Mouse (Mus musculus): Measurements from ENCODE around the gene Adcy1.

DNA sequence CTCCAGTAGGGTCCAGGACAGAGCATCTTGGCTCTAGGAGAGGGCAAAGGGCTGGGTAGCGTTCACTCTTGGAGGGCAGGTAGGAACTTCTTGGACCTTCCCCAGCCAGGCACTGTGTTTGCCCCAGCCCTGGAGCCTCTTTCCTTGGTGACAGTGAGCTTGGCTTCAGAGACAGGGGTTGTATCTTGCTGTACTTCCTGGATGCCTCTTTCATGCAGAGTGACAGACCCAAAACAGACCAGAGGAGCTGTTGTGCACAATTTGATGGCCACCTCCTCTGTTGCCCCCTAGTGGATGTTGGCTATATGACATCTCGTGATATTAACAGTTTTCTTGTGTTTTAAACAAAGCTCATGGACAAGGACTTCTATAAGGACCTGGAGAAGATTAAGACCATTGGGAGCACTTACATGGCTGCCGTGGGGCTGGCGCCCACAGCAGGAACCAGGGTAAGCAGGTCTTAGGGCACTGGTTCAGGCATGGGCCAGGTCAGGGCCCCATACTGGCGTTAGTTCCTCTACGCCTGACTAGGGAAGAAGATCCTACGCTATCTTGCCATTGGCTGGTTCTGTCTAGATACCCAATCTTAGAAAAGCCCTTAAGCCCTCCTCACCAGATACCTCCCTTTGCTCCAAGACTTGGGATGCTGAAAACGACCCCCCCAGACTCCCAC is 98.3 kb downstream of the Adcy1 start:
- TF ChIP-seq FLI1 (IDR thresholded peaks at IDR 0.05; ENCODE audit: low read length), result no peak
- TF ChIP-seq GATA1 (IDR thresholded peaks at IDR 0.05; ENCODE audit: borderline replicate concordance, low read length), result no peak

All from megakaryocyte, embryonic 14.5 days (primary cell).